Mouse (Mus musculus): ENCODE results near the gene Chil6.

Gene Chil6

DNA sequence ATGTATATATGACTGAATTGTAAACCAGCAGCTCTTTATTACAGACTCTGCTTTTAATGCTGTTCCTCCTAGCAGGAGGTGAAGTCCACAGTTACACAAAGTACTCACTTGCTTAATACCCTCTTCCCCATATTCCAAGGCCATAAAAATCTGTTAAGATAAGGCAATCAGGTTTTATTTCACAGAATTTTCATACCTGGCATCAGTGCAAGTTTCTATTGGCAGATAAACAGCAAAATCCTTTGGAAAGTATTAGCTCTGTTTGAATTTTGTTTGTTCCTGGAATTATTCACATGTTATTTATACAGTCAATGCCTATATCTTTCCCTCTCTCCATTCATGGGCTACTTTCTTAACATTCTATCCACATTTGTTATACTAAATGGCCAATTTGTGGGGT, at the start of gene Chil6:
Gene Chil6 (minus strand): TSS at position 101 of the 400 bp plus-strand sequence.
- DNase-seq (ENCODE audit: low spot score), result no peak

GRCm38 (mm10) chr3:106452616-106453015, 46.6 kb upstream of the Chil6 start:
- no peak for DNase-seq (ENCODE audit: low spot score)

DNA sequence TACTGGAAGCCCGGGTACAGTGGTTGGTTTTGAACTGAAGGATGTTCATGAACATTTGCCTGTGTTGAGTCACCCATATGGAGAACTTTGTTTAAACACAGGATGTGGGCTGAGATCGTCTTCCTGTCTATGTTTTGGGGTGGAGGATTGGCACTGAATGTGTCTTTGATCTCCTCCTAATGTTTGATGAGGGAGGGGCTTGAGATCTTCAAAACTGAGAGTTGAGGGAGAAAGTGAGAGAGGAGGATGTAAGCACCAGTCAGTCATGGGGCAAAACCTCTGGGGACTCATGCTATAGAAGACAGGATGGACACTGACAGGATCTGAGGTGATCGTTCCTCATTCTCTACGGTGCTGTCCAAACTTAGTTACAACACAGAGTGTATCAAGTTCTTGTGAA, 43.6 kb upstream of the Chil6 start:
- no peak for DNase-seq (ENCODE audit: low spot score)

DNA sequence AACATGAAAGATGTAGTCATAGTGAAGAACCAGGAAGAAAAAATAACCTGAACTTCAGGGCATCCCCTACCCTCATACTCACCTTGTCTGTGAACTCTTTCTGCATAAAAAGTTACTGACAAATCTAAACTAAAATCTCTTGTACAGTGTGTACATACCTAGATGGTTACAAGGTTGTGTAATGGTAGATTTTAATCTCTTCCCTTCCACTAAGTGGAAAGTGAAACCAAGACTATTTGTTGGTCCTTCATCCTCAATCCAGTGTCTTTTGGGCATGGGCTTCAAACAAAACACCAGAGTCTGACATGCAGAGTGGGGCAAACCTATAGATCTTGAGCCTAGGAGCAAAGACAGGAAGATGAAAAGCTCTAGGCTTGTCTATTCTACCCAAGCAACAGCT, 43.0 kb upstream of the Chil6 start:
- DNase-seq (ENCODE audit: low spot score), result no peak

- peak; percentile 41 for DNase-seq (ENCODE audit: low spot score)
Measured at GRCm38 (mm10) chr3:106448571-106448970, 42.6 kb upstream of the Chil6 start.
